Mouse (Mus musculus) embryonic facial prominence, embryonic 11.5 days (tissue): ENCODE data around the gene Rufy2. TPM values are rescaled to one million over a fixed set of nuclear protein-coding genes. Genes with fewer than 3 reads are reported as not detected.
A peak's percentile ranks its signal among the peaks of the same experiment; 100 is the strongest.

Experiments used
- ATAC-seq: fragments of 200-750 bp; cut with Nextera tagmentation; replicated peaks from 2 replicates; pipeline ENCODE4 v1.8.0; 2017; ENCODE audit warnings: low read depth; ENCODE audit not compliant: insufficient number of reproducible peaks, low FRiP score, low TSS enrichment
- DNase-seq: peaks from one replicate; pipeline ENCODE4 v3.0.0-alpha.2; 2015; ENCODE audit warnings: low spot score
- H3K27ac ChIP-seq: fragments of 300-500 bp; sonication (generic); replicated peaks from 2 replicates; pipeline ENCODE4 v1.5.1; 2014; ENCODE audit warnings: mild to moderate bottlenecking, low read depth, low read length, control low read depth
- H3K27me3 ChIP-seq: fragments of 300-500 bp; sonication (generic); 2 replicates; pipeline ENCODE4 v1.6.1; 2014; ENCODE audit warnings: mild to moderate bottlenecking, low read length, moderate library complexity, mixed read lengths; ENCODE audit not compliant: control insufficient read depth, insufficient read depth
- H3K36me3 ChIP-seq: fragments of 300-500 bp; sonication (generic); replicated peaks from 2 replicates; pipeline ENCODE4 v1.6.1; 2014; ENCODE audit warnings: low read depth, mild to moderate bottlenecking, low read length, moderate library complexity, mixed read lengths; ENCODE audit not compliant: control insufficient read depth, insufficient read depth
- H3K4me1 ChIP-seq: fragments of 300-500 bp; sonication (generic); 2 replicates; pipeline ENCODE4 v1.6.1; 2014; ENCODE audit warnings: low read length, mixed read lengths; ENCODE audit not compliant: control insufficient read depth, insufficient read depth
- H3K4me2 ChIP-seq: fragments of 300-500 bp; sonication (generic); 2 replicates; pipeline ENCODE4 v1.6.1; 2014; ENCODE audit warnings: low read depth, mild to moderate bottlenecking, control low read depth, low read length, moderate library complexity
- H3K4me3 ChIP-seq: fragments of 300-500 bp; sonication (generic); 2 replicates; pipeline ENCODE4 v1.5.1; 2014; ENCODE audit warnings: low read depth, low read length, control low read depth
- H3K9ac ChIP-seq: fragments of 300-500 bp; sonication (generic); replicated peaks from 2 replicates; pipeline ENCODE4 v1.6.1; 2014; ENCODE audit warnings: mild to moderate bottlenecking, control low read depth, low read length
- H3K9me3 ChIP-seq: fragments of 300-500 bp; sonication (generic); replicated peaks from 2 replicates; pipeline ENCODE4 v1.6.1; 2016; ENCODE audit warnings: mild to moderate bottlenecking, low read length, inconsistent platforms, mixed read lengths; ENCODE audit not compliant: control insufficient read depth
- WGBS: fragments of 180-500 bp; shearing (Covaris S2); extraction: QIAGEN DNeasy Blood & Tissue Kit; methylation state at CpG from one replicate; pipeline ENCODE4 v1.1.7; 2014; 5-methylcytosine and 5-hydroxymethylcytosine counted together
- polyA plus RNA-seq: library from polyadenylated mRNA; unstranded; fragments of >200 nt; fragmentation: Nextera tagmentation; extraction: Ambion mirVana; gene quantifications from 2 replicates; pipeline ENCODE4 v1.2.1, GENCODE M21; 2014

Gene Rufy2
- polyA plus RNA-seq, 1 experiment from 2014 or later = 20.3 TPM

DNA sequence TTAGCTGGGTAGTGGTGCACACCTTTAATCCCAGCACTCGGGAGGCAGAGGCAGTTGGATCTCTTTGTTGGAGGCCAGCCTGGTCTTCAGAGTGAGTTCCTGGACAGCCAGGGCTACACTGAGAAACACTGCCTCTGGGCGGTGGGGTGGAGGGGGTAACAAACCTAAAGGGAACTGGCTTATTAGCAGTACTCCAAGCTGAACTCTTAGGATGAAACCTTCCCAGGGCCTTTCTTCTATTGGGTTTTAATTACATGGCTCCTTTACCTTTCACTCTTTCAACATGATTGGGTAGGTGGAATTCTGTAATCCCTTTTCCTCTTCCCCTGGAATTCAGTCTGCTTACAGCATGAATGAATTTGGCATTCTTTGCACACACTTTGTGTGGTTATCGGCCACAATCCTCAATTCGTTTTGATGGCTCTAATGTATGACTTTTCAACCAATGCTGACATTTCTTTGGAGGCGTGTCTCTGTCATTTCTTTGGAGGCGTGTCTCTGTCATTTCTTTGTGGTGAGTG, 45.5 kb downstream of the Rufy2 start:
- no peak for ATAC-seq
- H3K4me3 ChIP-seq = no peak overlapping the region

DNA sequence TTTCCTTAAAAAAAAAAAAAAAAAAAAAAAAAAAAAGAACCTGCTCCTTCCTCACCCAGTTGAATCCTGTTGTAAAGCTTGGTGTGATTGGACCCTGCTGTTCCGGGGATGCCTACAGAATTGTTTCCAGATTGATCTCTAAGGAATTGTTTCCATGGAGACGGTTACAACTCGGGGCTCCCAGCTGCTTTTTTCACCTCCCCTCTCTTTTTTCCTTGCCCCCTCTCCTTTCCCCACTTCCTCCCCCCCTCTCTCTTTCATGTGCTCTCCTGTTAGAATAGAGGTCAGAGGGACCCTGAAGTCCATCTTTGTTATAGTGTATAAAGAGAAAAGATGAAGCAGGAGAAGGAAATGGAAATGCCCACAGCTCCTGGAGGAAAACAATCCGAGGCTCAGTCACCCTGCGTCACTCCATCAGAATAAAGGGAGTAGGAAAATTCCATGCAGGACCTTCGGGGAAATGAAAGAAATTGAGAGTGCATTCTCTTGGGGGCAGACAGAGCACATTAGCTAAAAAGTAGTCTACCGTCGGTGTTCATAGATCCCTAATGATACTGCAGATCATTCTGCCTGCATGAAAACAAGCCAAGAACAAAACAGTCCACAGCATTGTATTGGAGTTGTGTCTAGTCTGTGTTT, 46.3 kb downstream of the Rufy2 start:
- ATAC-seq (no peak), DNase-seq (peak; percentile 87)
- Histone ChIP-seq H3K9me3 (no peaks in the 10 kb centered on the region), H3K9ac (no peak overlapping the region), H3K4me2 (no peak overlapping the region), H3K36me3 (no peaks in the 10 kb centered on the region), H3K27ac (no peak overlapping the region), H3K4me3 (no peak overlapping the region), H3K4me1 (no peaks in the 10 kb centered on the region), H3K27me3 (no peaks in the 10 kb centered on the region)
- 14% methylated on average over 8 of the region's 8 CpGs for WGBS

More for the DNA sequence above, 45.5 kb downstream of the Rufy2 start:
- Histone ChIP-seq H3K27ac (peak overlapping the region; percentile 99), H3K4me2 (peak overlapping the region; percentile 69), H3K9ac (no peak overlapping the region), H3K27me3 (no peaks in the 10 kb centered on the region), H3K4me1 (no peaks in the 10 kb centered on the region), H3K36me3 (no peaks in the 10 kb centered on the region), H3K9me3 (no peaks in the 10 kb centered on the region)
- 35% methylated on average over 6 of the region's 6 CpGs for WGBS
- DNase-seq = peak; percentile 55

DNA sequence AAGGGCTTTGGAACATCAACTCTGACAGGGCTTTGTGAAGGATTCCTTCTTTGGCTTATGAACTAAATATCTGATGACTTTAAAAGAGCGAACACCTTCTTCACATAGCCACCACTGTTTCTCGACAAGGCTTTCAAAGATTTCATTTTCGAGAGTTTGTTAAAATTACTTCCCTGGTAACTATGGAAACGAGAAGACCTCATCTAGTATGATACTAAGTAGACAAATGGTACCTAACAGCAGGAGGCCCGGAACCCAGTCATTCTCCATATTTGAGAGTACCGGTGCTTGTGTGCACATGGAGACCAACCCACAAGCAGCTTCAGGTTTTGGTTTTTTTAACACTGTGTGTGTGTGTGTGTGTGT, 46.8 kb downstream of the Rufy2 start:
- no peak for ATAC-seq
- H3K9ac ChIP-seq = no peak overlapping the region
- no peak for DNase-seq

DNA sequence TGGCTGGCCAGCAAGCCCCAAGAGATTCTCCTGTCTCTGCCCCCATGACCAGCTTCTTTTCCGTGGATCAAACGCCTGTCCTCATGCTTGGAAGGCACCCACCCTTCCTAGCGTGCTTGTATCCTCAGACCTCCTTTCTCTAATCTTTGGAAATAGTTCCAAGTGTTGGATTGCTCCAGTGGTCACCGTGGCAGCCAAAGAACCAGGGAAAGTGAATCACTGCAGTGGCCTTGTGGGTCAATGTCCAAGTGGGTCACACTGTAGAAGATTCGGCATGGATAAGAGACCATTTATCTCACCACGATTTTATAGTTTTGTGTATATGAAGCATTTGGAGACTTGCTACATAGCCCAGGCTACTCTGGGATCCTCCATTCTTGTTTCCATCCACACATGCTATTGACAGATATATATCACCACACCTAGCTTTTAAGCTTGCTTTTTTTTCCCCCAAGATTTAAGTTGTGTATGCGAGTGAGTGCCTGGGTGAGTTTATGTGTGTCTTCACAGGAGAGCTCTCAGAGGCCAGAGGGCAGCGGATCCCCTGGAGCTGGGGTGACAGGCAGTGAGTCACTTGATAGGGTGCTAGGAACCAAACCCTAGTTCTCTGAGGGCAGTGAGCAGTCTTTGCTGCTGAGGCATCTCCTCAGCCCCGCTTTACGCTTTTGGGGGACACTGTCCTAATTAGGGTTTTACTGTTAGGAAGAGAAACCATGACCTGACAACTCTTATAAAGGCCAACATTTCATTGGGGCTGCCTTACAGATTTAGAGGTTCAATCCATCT, 47.5 kb downstream of the Rufy2 start:
- 94% methylated on average over 10 of the region's 10 CpGs for WGBS
- no peak overlapping the region for H3K4me2 ChIP-seq

More for the DNA sequence above, 46.8 kb downstream of the Rufy2 start:
- no peak overlapping the region for H3K4me3 ChIP-seq
- no peaks in the 10 kb centered on the region for H3K27me3 ChIP-seq
- H3K4me1 ChIP-seq = no peaks in the 10 kb centered on the region
- H3K27ac ChIP-seq = no peak overlapping the region
- no peaks in the 10 kb centered on the region for H3K9me3 ChIP-seq
- WGBS = 87% methylated on average over 6 of the region's 6 CpGs
- H3K36me3 ChIP-seq = no peaks in the 10 kb centered on the region
- H3K4me2 ChIP-seq = no peak overlapping the region

DNA sequence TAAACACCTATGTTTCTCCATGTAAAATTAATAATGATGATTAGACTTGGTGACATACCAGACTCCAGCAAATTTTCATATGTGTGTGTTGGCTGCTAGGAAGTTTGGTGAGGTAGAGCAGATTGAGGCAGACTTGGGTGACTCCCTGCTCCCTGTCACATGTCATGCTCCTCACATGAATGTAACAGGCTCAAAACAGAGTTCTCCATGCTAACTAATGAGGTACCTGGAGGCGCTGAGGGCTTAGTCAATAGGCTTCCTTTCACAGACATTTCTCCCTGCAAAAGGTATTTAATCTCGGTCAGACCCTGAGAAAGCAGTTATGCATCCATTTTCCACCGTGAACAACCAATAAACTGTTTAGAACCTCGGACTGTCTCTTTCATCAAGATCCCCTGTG, 48.4 kb downstream of the Rufy2 start:
- Histone ChIP-seq H3K27ac (no peak overlapping the region), H3K4me3 (no peak overlapping the region), H3K4me2 (no peak overlapping the region), H3K9ac (no peak overlapping the region), H3K27me3 (no peaks in the 10 kb centered on the region), H3K9me3 (no peaks in the 10 kb centered on the region), H3K36me3 (no peaks in the 10 kb centered on the region), H3K4me1 (no peaks in the 10 kb centered on the region)
- no peak for ATAC-seq
- no peak for DNase-seq
- WGBS = 78% methylated on average over 4 of the region's 4 CpGs

More for the DNA sequence above, 47.5 kb downstream of the Rufy2 start:
- Histone ChIP-seq H3K4me1 (no peaks in the 10 kb centered on the region), H3K4me3 (no peak overlapping the region), H3K36me3 (no peaks in the 10 kb centered on the region), H3K27me3 (no peaks in the 10 kb centered on the region), H3K27ac (no peak overlapping the region), H3K9ac (no peak overlapping the region), H3K9me3 (no peaks in the 10 kb centered on the region)
- ATAC-seq (no peak), DNase-seq (no peak)

DNA sequence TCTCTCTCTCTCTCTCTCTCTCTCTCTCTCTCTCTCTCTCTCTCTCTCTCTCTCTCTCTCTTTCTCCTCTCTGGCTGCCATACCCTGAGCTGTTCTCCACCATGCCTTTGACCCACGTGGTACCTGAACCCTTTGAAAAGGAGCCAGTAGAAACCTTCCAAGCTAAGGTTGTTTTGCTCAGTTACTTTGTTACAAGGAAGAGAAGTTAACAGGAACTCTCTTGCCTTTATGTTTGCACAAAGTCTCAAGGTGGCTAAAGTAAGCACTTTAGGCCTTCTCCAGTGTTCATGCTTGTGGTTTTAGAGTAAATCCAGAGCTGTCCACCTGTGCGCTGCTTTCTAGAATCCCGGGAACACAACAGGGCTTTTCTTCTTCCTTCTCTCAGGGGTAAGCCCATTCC, 52.2 kb downstream of the Rufy2 start:
- H3K4me2 ChIP-seq = no peak overlapping the region

DNA sequence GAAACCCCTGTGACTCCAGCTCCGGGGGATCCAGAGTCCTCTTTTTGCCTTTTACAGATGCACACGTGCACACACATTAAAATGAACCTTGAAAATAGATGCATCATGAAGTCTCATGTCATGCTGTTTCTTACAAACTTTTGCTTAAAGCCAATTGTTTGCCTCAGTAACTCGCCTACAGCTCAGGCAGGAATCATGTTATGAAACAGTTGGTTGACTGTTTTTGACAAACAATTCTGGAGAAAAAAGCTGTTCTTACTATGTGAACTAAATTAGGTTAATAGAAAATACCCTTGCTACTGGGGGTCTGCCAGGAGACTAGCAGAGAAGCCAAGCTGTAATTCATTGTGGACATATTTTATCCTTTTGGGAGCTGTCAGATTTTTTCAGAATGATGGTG, 52.9 kb downstream of the Rufy2 start:
- WGBS = 74% methylated on average over 3 of the region's 3 CpGs
- Histone ChIP-seq H3K4me3 (no peak overlapping the region), H3K27ac (no peak overlapping the region), H3K9me3 (no peaks in the 10 kb centered on the region), H3K9ac (no peak overlapping the region), H3K36me3 (no peaks in the 10 kb centered on the region), H3K4me1 (no peaks in the 10 kb centered on the region), H3K27me3 (no peaks in the 10 kb centered on the region), H3K4me2 (no peak overlapping the region)
- no peak for ATAC-seq
- no peak for DNase-seq

More for the DNA sequence above, 52.2 kb downstream of the Rufy2 start:
- H3K27ac ChIP-seq = no peak overlapping the region
- no peaks in the 10 kb centered on the region for H3K4me1 ChIP-seq
- no peaks in the 10 kb centered on the region for H3K9me3 ChIP-seq
- no peaks in the 10 kb centered on the region for H3K27me3 ChIP-seq
- no peaks in the 10 kb centered on the region for H3K36me3 ChIP-seq
- WGBS = 75% methylated on average over 3 of the region's 3 CpGs
- no peak overlapping the region for H3K4me3 ChIP-seq
- no peak overlapping the region for H3K9ac ChIP-seq
- ATAC-seq (no peak), DNase-seq (no peak)
